Mouse (Mus musculus) neural tube, embryonic 15.5 days (tissue): Measurements from ENCODE around the gene Ermard. TPM values are rescaled to one million over a fixed set of nuclear protein-coding genes. Genes with fewer than 3 reads are reported as not detected.
A peak's percentile ranks its signal among the peaks of the same experiment; 100 is the strongest.

Experiments used
- ATAC-seq: fragments of 200-750 bp; cut with Nextera tagmentation; 2 replicates; pipeline ENCODE4 v1.8.0; 2017; ENCODE audit warnings: mild to moderate bottlenecking, moderate TSS enrichment, moderate library complexity; ENCODE audit not compliant: low FRiP score
- H3K27ac ChIP-seq: fragments of 300-500 bp; sonication (generic); replicated peaks from 2 replicates; pipeline ENCODE4 v1.5.1; 2015; ENCODE audit warnings: mild to moderate bottlenecking, inconsistent platforms
- H3K27me3 ChIP-seq: fragments of 300-500 bp; sonication (generic); replicated peaks from 2 replicates; pipeline ENCODE4 v1.6.1; 2015; ENCODE audit warnings: inconsistent platforms
- H3K36me3 ChIP-seq: fragments of 300-500 bp; sonication (generic); 2 replicates; pipeline ENCODE4 v1.6.1; 2015; ENCODE audit warnings: inconsistent platforms
- H3K4me1 ChIP-seq: fragments of 300-500 bp; sonication (generic); 2 replicates; pipeline ENCODE4 v1.6.1; 2015; ENCODE audit warnings: inconsistent platforms
- H3K4me2 ChIP-seq: fragments of 300-500 bp; sonication (generic); 2 replicates; pipeline ENCODE4 v1.6.1; 2015; ENCODE audit warnings: inconsistent platforms, mild to moderate bottlenecking, moderate library complexity
- H3K4me3 ChIP-seq: fragments of 300-500 bp; sonication (generic); replicated peaks from 2 replicates; pipeline ENCODE4 v1.5.1; 2015; ENCODE audit warnings: mild to moderate bottlenecking, inconsistent platforms
- H3K9ac ChIP-seq: fragments of 300-500 bp; sonication (generic); replicated peaks from 2 replicates; pipeline ENCODE4 v1.6.1; 2015; ENCODE audit warnings: mild to moderate bottlenecking, inconsistent platforms
- H3K9me3 ChIP-seq: fragments of 300-500 bp; sonication (generic); replicated peaks from 2 replicates; pipeline ENCODE4 v1.6.1; 2016; ENCODE audit warnings: inconsistent platforms
- WGBS: fragments of 180-500 bp; shearing (Covaris S2); methylation state at CpG from one replicate; pipeline ENCODE4 v1.1.7; 2015; ENCODE audit warnings: mixed read lengths; 5-methylcytosine and 5-hydroxymethylcytosine counted together
- polyA plus RNA-seq: library from polyadenylated mRNA; unstranded; fragments of >200 nt; fragmentation: Nextera tagmentation; extraction: Ambion mirVana; gene quantifications from 2 replicates; pipeline ENCODE4 v1.2.1, GENCODE M21; 2015

Gene Ermard
- polyA plus RNA-seq, 1 experiment from 2014 or later = 82.5 TPM

GRCm38 (mm10) chr17:15093523-15093922 lies 52.5 kb downstream of the Ermard start:
- H3K4me2 ChIP-seq = no peak overlapping the region
- H3K4me1 ChIP-seq = peaks cover 7% of the 10 kb centered on the region
- no peaks in the 10 kb centered on the region; the same call in 1 of the 2 replicates for H3K27me3 ChIP-seq
- no peak overlapping the region for H3K27ac ChIP-seq
- no peak for ATAC-seq
- no peaks in the 10 kb centered on the region for H3K9me3 ChIP-seq
- H3K9ac ChIP-seq = no peak overlapping the region
- no peaks in the 10 kb centered on the region for H3K36me3 ChIP-seq
- H3K4me3 ChIP-seq = no peak overlapping the region
- WGBS = 30% methylated on average over 3 of the region's 3 CpGs

DNA sequence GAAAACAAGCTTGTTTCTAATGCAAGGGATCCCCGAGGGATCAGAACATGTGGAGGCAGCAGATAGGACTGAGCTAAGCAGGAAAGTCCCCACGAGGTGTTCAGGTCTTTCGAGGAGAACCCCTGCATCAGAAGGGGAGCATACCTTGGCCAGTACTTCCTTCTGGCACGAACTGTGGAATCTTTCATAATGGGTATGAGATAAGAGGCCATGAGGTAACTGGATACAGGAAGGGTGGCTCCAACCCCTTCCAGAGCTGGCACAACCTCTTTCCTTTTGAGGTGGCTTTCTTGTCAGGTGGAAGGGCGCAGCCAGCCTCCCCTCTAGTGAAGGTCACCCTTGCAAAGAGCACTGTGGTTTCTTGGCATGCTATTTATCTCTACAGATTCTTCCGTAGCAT lies 55.8 kb downstream of the Ermard start:
- Histone ChIP-seq H3K4me2 (no peak overlapping the region), H3K4me1 (no peaks in the 10 kb centered on the region), H3K27ac (no peak overlapping the region), H3K27me3 (no peaks in the 10 kb centered on the region; the same call in 1 of the 2 replicates), H3K36me3 (no peaks in the 10 kb centered on the region), H3K9me3 (no peaks in the 10 kb centered on the region), H3K4me3 (no peak overlapping the region), H3K9ac (no peak overlapping the region)
- 90% methylated on average over 6 of the region's 6 CpGs for WGBS
- no peak for ATAC-seq

GRCm38 (mm10) chr17:15098677-15099076 lies 57.7 kb downstream of the Ermard start:
- no peaks in the 10 kb centered on the region; the same call in 1 of the 2 replicates for H3K27me3 ChIP-seq
- no peaks in the 10 kb centered on the region for H3K36me3 ChIP-seq
- ATAC-seq = no peak
- H3K9ac ChIP-seq = no peak overlapping the region
- 100% methylated on average over 1 of the region's 1 CpGs for WGBS
- no peaks in the 10 kb centered on the region for H3K9me3 ChIP-seq
- no peak overlapping the region for H3K4me3 ChIP-seq
- no peak overlapping the region for H3K27ac ChIP-seq
- H3K4me1 ChIP-seq = no peaks in the 10 kb centered on the region
- H3K4me2 ChIP-seq = no peak overlapping the region

GRCm38 (mm10) chr17:15101355-15101754 lies 60.3 kb downstream of the Ermard start:
- WGBS = 71% methylated on average over 4 of the region's 4 CpGs
- H3K4me2 ChIP-seq = no peak overlapping the region
- H3K27me3 ChIP-seq = no peaks in the 10 kb centered on the region
- no peak overlapping the region for H3K9ac ChIP-seq
- no peaks in the 10 kb centered on the region for H3K36me3 ChIP-seq
- no peaks in the 10 kb centered on the region for H3K4me1 ChIP-seq
- ATAC-seq = peak; percentile 83; the same call in 1 of the 2 replicates
- H3K27ac ChIP-seq = no peak overlapping the region
- H3K9me3 ChIP-seq = no peaks in the 10 kb centered on the region
- no peak overlapping the region for H3K4me3 ChIP-seq

DNA sequence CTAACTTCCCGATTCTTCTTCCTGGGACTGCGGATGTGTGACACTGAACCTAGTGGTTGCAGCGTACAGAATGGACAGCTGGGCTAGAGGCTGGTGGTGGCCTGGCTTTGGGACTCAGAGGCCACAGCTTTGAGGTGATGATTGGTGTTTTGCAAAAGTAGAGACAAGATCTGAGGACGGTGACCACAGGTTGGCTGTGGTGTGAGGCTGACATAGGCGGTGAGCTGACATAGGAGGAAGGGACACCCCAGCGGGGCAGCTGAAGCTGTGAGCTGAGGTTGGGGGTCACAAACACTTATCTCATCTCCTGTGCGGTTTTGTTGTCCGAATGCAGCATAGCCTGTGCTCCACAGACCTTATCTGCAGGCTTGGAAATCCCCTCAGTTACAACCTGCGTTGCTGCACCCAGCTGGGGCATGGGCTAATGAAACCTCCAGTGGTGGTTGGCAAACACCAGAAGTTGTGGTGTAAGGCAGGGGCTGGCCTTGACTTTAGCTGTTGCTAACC lies 66.2 kb downstream of the Ermard start:
- Histone ChIP-seq H3K4me2 (no peak overlapping the region), H3K4me3 (no peak overlapping the region), H3K36me3 (no peaks in the 10 kb centered on the region), H3K4me1 (peaks cover 18% of the 10 kb centered on the region), H3K9me3 (no peaks in the 10 kb centered on the region), H3K27ac (no peak overlapping the region), H3K9ac (no peak overlapping the region), H3K27me3 (0 out of 2 replicates have a peak, but pooled peaks cover 3% of the 10 kb centered on the region)
- no peak for ATAC-seq
- 91% methylated on average over 9 of the region's 9 CpGs for WGBS

GRCm38 (mm10) chr17:15108473-15109441 lies 67.7 kb downstream of the Ermard start:
- peak overlapping the region; percentile 41; the same call in 1 of the 2 replicates for H3K27ac ChIP-seq
- H3K27me3 ChIP-seq = 0 out of 2 replicates have a peak, but pooled peaks cover 3% of the 10 kb centered on the region
- 0 out of 2 replicates have a peak overlapping the region, but pooled peaks have one; percentile 12 for H3K9ac ChIP-seq
- peak overlapping the region; percentile 51 for H3K4me2 ChIP-seq
- 12% methylated on average over 20 of the region's 20 CpGs for WGBS
- H3K4me3 ChIP-seq = 0 out of 2 replicates have a peak overlapping the region, but pooled peaks have one; percentile 17
- H3K9me3 ChIP-seq = no peaks in the 10 kb centered on the region
- peaks cover 18% of the 10 kb centered on the region for H3K4me1 ChIP-seq
- peak; percentile 76 for ATAC-seq
- H3K36me3 ChIP-seq = no peaks in the 10 kb centered on the region

- Histone ChIP-seq H3K27ac (no peak overlapping the region), H3K4me1 (no peaks in the 10 kb centered on the region), H3K9me3 (no peaks in the 10 kb centered on the region), H3K4me2 (no peak overlapping the region), H3K4me3 (no peak overlapping the region), H3K36me3 (no peaks in the 10 kb centered on the region), H3K9ac (no peak overlapping the region), H3K27me3 (no peaks in the 10 kb centered on the region)
- no peak for ATAC-seq
- WGBS = 79% methylated on average over 3 of the region's 3 CpGs
Observed at GRCm38 (mm10) chr17:15115550-15115949, 74.5 kb downstream of the Ermard start.

DNA sequence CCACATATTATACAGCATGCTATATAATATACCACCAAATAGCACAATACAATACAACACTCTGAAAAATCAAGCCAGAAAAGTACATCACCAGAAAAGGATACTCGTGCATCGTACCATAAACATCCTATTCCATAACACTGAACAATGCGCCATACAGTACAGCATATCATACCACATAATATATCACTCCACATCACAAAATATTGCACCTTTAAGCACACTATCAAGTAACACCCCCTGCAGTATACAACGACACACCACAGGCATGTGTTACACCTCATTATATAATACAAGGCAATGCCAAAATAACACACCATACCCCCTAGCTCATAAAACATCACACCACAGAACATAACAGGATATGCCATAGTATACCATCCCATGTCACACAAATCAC lies 79.1 kb downstream of the Ermard start:
- Histone ChIP-seq H3K27ac (no peak overlapping the region), H3K9ac (no peak overlapping the region), H3K4me2 (no peak overlapping the region), H3K36me3 (no peaks in the 10 kb centered on the region), H3K9me3 (no peaks in the 10 kb centered on the region), H3K27me3 (no peaks in the 10 kb centered on the region), H3K4me3 (no peak overlapping the region), H3K4me1 (no peaks in the 10 kb centered on the region)
- no peak for ATAC-seq
- 90% methylated on average over 4 of the region's 4 CpGs for WGBS

GRCm38 (mm10) chr17:15120569-15120968 lies 79.6 kb downstream of the Ermard start:
- Histone ChIP-seq H3K4me2 (no peak overlapping the region), H3K36me3 (no peaks in the 10 kb centered on the region), H3K9ac (no peak overlapping the region), H3K27me3 (no peaks in the 10 kb centered on the region), H3K4me1 (no peaks in the 10 kb centered on the region), H3K4me3 (no peak overlapping the region), H3K27ac (no peak overlapping the region), H3K9me3 (no peaks in the 10 kb centered on the region)
- 78% methylated on average over 6 of the region's 6 CpGs for WGBS
- no peak for ATAC-seq

GRCm38 (mm10) chr17:15129630-15130287 lies 88.8 kb downstream of the Ermard start:
- H3K36me3 ChIP-seq = no peaks in the 10 kb centered on the region
- no peaks in the 10 kb centered on the region for H3K27me3 ChIP-seq
- H3K4me1 ChIP-seq = no peaks in the 10 kb centered on the region
- H3K9ac ChIP-seq = no peak overlapping the region
- no peak overlapping the region for H3K4me3 ChIP-seq
- no peak overlapping the region for H3K27ac ChIP-seq
- H3K9me3 ChIP-seq = no peaks in the 10 kb centered on the region
- 82% methylated on average over 9 of the region's 9 CpGs for WGBS
- no peak for ATAC-seq
- no peak overlapping the region for H3K4me2 ChIP-seq

GRCm38 (mm10) chr17:15130288-15130656 lies 89.3 kb downstream of the Ermard start:
- Histone ChIP-seq H3K27me3 (no peaks in the 10 kb centered on the region), H3K27ac (no peak overlapping the region)
- 91% methylated on average over 3 of the region's 3 CpGs for WGBS

More at GRCm38 (mm10) chr17:15130288-15130656, 89.3 kb downstream of the Ermard start:
- no peaks in the 10 kb centered on the region for H3K4me1 ChIP-seq
- no peaks in the 10 kb centered on the region for H3K9me3 ChIP-seq
- no peak for ATAC-seq
- H3K36me3 ChIP-seq = no peaks in the 10 kb centered on the region
- no peak overlapping the region for H3K4me3 ChIP-seq
- no peak overlapping the region for H3K9ac ChIP-seq
- no peak overlapping the region for H3K4me2 ChIP-seq
